Mouse (Mus musculus): ENCODE data around the gene Herc2.
A peak's percentile ranks its signal among the peaks of the same experiment; 100 is the strongest.

Gene Herc2

GRCm38 (mm10) chr7:56066634-56067033 lies 16.6 kb downstream of the Herc2 start:
- no peak for DNase-seq (ENCODE audit: low read depth)

- DNase-seq (ENCODE audit: low read depth) = no peak
These were observed 21.7 kb downstream of the Herc2 start for GRCm38 (mm10) chr7:56071724-56072123.

GRCm38 (mm10) chr7:56083034-56083433 lies 33.0 kb downstream of the Herc2 start:
- DNase-seq (ENCODE audit: low read depth) = no peak

GRCm38 (mm10) chr7:56089097-56089496 lies 39.1 kb downstream of the Herc2 start:
- DNase-seq (ENCODE audit: low read depth) = peak; percentile 38

GRCm38 (mm10) chr7:56091445-56091844 lies 41.4 kb downstream of the Herc2 start:
- DNase-seq (ENCODE audit: low read depth) = no peak

- peak; percentile 68 for DNase-seq (ENCODE audit: low read depth)
These were observed 52.4 kb downstream of the Herc2 start for GRCm38 (mm10) chr7:56102293-56102847.

- DNase-seq (ENCODE audit: low read depth) = peak; percentile 5
These were observed 63.0 kb downstream of the Herc2 start for GRCm38 (mm10) chr7:56112999-56113398.

GRCm38 (mm10) chr7:56114148-56114547 lies 64.2 kb downstream of the Herc2 start:
- peak; percentile 91 for DNase-seq (ENCODE audit: low read depth)

- DNase-seq (ENCODE audit: low read depth) = no peak
These were observed 71.0 kb downstream of the Herc2 start for GRCm38 (mm10) chr7:56120968-56121367.

- peak; percentile 23 for DNase-seq (ENCODE audit: low read depth)
These were observed 71.4 kb downstream of the Herc2 start for GRCm38 (mm10) chr7:56121425-56121824.

GRCm38 (mm10) chr7:56128080-56128479 lies 78.1 kb downstream of the Herc2 start:
- DNase-seq (ENCODE audit: low read depth) = no peak

GRCm38 (mm10) chr7:56129577-56129976 lies 79.6 kb downstream of the Herc2 start:
- no peak for DNase-seq (ENCODE audit: low read depth)

GRCm38 (mm10) chr7:56131548-56131947 lies 81.6 kb downstream of the Herc2 start:
- no peak for DNase-seq (ENCODE audit: low read depth)

- no peak for DNase-seq (ENCODE audit: low read depth)
These were observed 88.7 kb downstream of the Herc2 start for GRCm38 (mm10) chr7:56138706-56139105.

GRCm38 (mm10) chr7:56146424-56146823 lies 96.4 kb downstream of the Herc2 start:
- peak; percentile 36 for DNase-seq (ENCODE audit: low read depth)

GRCm38 (mm10) chr7:56148925-56149324 lies 98.9 kb downstream of the Herc2 start:
- DNase-seq (ENCODE audit: low read depth) = no peak

GRCm38 (mm10) chr7:56151885-56152676 lies 102.1 kb downstream of the Herc2 start:
- DNase-seq (ENCODE audit: low read depth) = no peak

GRCm38 (mm10) chr7:56153161-56153560 lies 103.2 kb downstream of the Herc2 start:
- DNase-seq (ENCODE audit: low read depth) = no peak

- DNase-seq (ENCODE audit: low read depth) = no peak
These were observed 103.6 kb downstream of the Herc2 start for GRCm38 (mm10) chr7:56153625-56154024.

- DNase-seq (ENCODE audit: low read depth) = no peak
These were observed 113.3 kb downstream of the Herc2 start for GRCm38 (mm10) chr7:56163316-56163715.

GRCm38 (mm10) chr7:56168713-56169112 lies 118.7 kb downstream of the Herc2 start:
- DNase-seq (ENCODE audit: low read depth) = no peak

- no peak for DNase-seq (ENCODE audit: low read depth)
These were observed 127.4 kb downstream of the Herc2 start for GRCm38 (mm10) chr7:56177371-56177770.

- DNase-seq (ENCODE audit: low read depth) = no peak
These were observed 141.0 kb downstream of the Herc2 start for GRCm38 (mm10) chr7:56191041-56191440.

GRCm38 (mm10) chr7:56191661-56192060 lies 141.7 kb downstream of the Herc2 start:
- no peak for DNase-seq (ENCODE audit: low read depth)

Measured in NIH3T3 (cell line).